9 mouse cellular contexts compared by ENCODE assay signal in the genomic region with DNA sequence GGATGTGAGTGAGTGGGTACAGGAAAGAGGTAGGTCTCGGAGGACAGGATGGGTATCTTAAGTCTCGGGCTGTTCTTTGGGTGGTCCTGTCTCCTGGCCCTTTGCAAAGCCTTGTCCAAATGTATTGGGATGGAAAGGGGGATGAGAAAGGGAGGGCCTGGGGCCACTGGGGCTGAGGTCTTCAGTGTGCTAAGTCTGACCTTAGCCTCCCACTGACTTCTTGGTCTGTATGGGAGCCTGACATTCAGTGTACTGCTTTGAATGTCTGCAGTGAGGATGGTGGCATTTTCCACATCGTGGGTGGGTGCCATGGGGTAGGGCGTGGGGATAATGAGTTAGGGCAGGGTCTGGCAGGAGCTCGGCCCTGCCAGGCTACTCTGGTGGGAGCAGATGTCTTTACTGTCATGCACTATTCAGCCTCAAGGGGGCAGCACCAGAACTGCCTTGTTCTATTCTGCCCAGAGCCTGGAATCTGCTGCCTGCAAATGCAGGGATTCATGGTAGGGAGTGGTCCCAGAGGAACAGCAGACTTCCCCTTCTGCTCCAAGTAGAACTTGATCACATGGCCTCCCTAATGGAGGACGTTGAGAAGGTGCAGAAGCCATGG. TPM values are rescaled to one million over a fixed set of nuclear protein-coding genes. Genes with fewer than 3 reads are reported as not detected.
DNase-seq lines count a peak whose midpoint lies in the region; ATAC-seq and TF ChIP-seq lines count a peak whose summit lies in the region.
"Had no signal": no experiment of that assay in that cellular context is flagged by ENCODE, and none has a peak within 500 bp of the region (broad histone marks: within the 10 kb centered on the region; RNA-seq: fewer than 3 reads in every experiment).

No protein-coding gene starts in this region.

- dilution Hi-C loops in CH12.LX (cut with MboI; ENCODE audit: extremely low pct_ligation_motif_present, extremely low pct_unique_long_range_greater_than_20kb, low sequenced_read_pairs): no loop called here

- H3K27me3 ChIP-seq in CH12.LX (replicated peaks): no peaks in the 10 kb centered on the region
- no peaks in the 10 kb centered on the region for H3K27me3 ChIP-seq in embryonic facial prominence, embryonic 10.5 days (replicated peaks; ENCODE audit: low read depth, poor library complexity, severe bottlenecking)
- no peaks in the 10 kb centered on the region for H3K27me3 ChIP-seq in lung, postnatal 0 days (replicated peaks; ENCODE audit: insufficient read depth, low read length)

- ATAC-seq in hematopoietic stem cell, adult 5-6 weeks (replicated peaks in 1 of 2; ENCODE audit: insufficient read depth in 1 of 2, low FRiP score in 2 of 2, low TSS enrichment in 1 of 2, low read depth in 1 of 2, poor library complexity in 2 of 2, severe bottlenecking in 2 of 2): peak; percentile 56 to 69; a peak in 3 of 4 replicates
- peak; percentile 26; the same call in 1 of the 2 replicates for ATAC-seq in lung, postnatal 0 days

- in situ Hi-C loops in CH12.LX (cut with MboI; ENCODE audit: low pct_ligation_motif_present, low pct_unique_long_range_greater_than_20kb, low sequenced_read_pairs): loop anchor here (25.0 kb wide), 1 partner anchor 583 kb away; no protein-coding TSS in a partner anchor

- H3K4me2 ChIP-seq in CH12.LX (ENCODE audit: insufficient read depth, low read depth, poor library complexity, severe bottlenecking): no peak overlapping the region
- H3K4me2 ChIP-seq in lung, postnatal 0 days (replicated peaks; ENCODE audit: low read depth, low read length): no peak overlapping the region

- no peak overlapping the region for H3K27ac ChIP-seq in CH12.LX (ENCODE audit: insufficient read depth, low read depth)
- H3K27ac ChIP-seq in embryonic facial prominence, embryonic 10.5 days (replicated peaks): no peak overlapping the region
- no peak overlapping the region for H3K27ac ChIP-seq in lung, postnatal 0 days (ENCODE audit: low read length)

- no peak overlapping the region for H3K4me3 ChIP-seq in CH12.LX (replicated peaks in 1 of 3; ENCODE audit: low read depth in 2 of 3, low read length in 2 of 3, poor library complexity in 1 of 3)
- no peak overlapping the region for H3K4me3 ChIP-seq in embryonic facial prominence, embryonic 10.5 days
- H3K4me3 ChIP-seq in lung, postnatal 0 days (ENCODE audit: low read depth, low read length): no peak overlapping the region

- no peaks in the 10 kb centered on the region for H3K9me3 ChIP-seq in CH12.LX (replicated peaks; ENCODE audit: low read length)
- H3K9me3 ChIP-seq in embryonic facial prominence, embryonic 10.5 days: no peaks in the 10 kb centered on the region
- H3K9me3 ChIP-seq in lung, postnatal 0 days (ENCODE audit: low read length): no peaks in the 10 kb centered on the region

- no peaks in the 10 kb centered on the region for H3K79me2 ChIP-seq in CH12.LX (replicated peaks; ENCODE audit: control insufficient read depth, extremely low read depth, insufficient read depth, poor library complexity, severe bottlenecking)

- no peak overlapping the region for H3K9ac ChIP-seq in CH12.LX (ENCODE audit: insufficient read depth, low read depth)
- H3K9ac ChIP-seq in lung, postnatal 0 days (replicated peaks; ENCODE audit: low read depth): no peak overlapping the region

- TF ChIP-seq EP300 in CH12.LX (IDR thresholded peaks at IDR 0.05; ENCODE audit: low read length): no peak
- no peak for TF ChIP-seq EP300 in lung, postnatal 0 days (IDR thresholded peaks at IDR 0.05)

- H3K36me3 ChIP-seq in CH12.LX (replicated peaks in 1 of 2; ENCODE audit: control insufficient read depth in 1 of 2, insufficient read depth in 1 of 2, low read length in 1 of 2): peaks cover 67 to 96% of the 10 kb centered on the region in 2 experiments
- H3K36me3 ChIP-seq in embryonic facial prominence, embryonic 10.5 days (replicated peaks): no peaks in the 10 kb centered on the region
- no peaks in the 10 kb centered on the region for H3K36me3 ChIP-seq in lung, postnatal 0 days (ENCODE audit: insufficient read depth, low read length)

- peak; percentile 46 for TF ChIP-seq RAD21 in CH12.LX (IDR thresholded peaks at IDR 0.05; ENCODE audit: low read depth, low read length)

- 35% methylated on average over 6 of the region's 6 CpGs for WGBS in embryonic facial prominence, embryonic 10.5 days
- WGBS in lung, postnatal 0 days: 39% methylated on average over 6 of the region's 6 CpGs

- peak; percentile 64 for DNase-seq in CH12.LX (ENCODE audit: extremely low read depth)
- DNase-seq in adrenal gland, postnatal 25 days: peak; percentile 63
- DNase-seq in embryonic facial prominence, embryonic 10.5 days (ENCODE audit: low spot score): peak; percentile 77
- peak; percentile 50 for DNase-seq in layer of hippocampus, adult 9-10 months (ENCODE audit: low spot score)
- peak; percentile 46 for DNase-seq in lung, postnatal 0 days (ENCODE audit: low spot score)
- peak; percentile 44 for DNase-seq in retina, postnatal 7 days (ENCODE audit: low read depth, low spot score)
- DNase-seq in urinary bladder, postnatal 25 days (ENCODE audit: low spot score): peak; percentile 52

- no peak for TF ChIP-seq POLR2A in CH12.LX (IDR thresholded peaks at IDR 0.05; ENCODE audit: low read depth, low read length)

- TF ChIP-seq CTCF in CH12.LX (conservative IDR thresholded peaks at IDR 0.05 in 1 of 2, IDR thresholded peaks at IDR 0.05 in 1 of 2; ENCODE audit: low read depth in 2 of 2, low read length in 2 of 2): peak; percentile 77 to 95
- peak; percentile 74 for TF ChIP-seq CTCF in lung, postnatal 0 days (IDR thresholded peaks at IDR 0.05)

- no peaks in the 10 kb centered on the region for H3K4me1 ChIP-seq in CH12.LX (ENCODE audit: control insufficient read depth in 1 of 2, insufficient read depth in 2 of 2)
- no peaks in the 10 kb centered on the region for H3K4me1 ChIP-seq in embryonic facial prominence, embryonic 10.5 days
- no peaks in the 10 kb centered on the region for H3K4me1 ChIP-seq in lung, postnatal 0 days (ENCODE audit: insufficient read depth, low read depth, low read length)

TF ChIP-seq in CH12.LX, 34 proteins besides CTCF, POLR2A, EP300 and RAD21:
- TF ChIP-seq MAX (IDR thresholded peaks at IDR 0.05; ENCODE audit: low read length): no peak
- TF ChIP-seq SMC3 (IDR thresholded peaks at IDR 0.05; ENCODE audit: low read depth, low read length): peak; percentile 45
- TF ChIP-seq MEF2A (IDR thresholded peaks at IDR 0.05; ENCODE audit: borderline replicate concordance, low read depth, low read length): no peak

RNA-seq across cellular contexts. Expression of a gene that starts 21.0 kb away (rescaled TPM):
- total RNA-seq in CH12.LX (2012; rRNA removed) (not detected in 2 replicates), CH12.LX (2014; rRNA removed) (not detected in 2 replicates)
- polyA plus RNA-seq in CH12.LX (2012; ENCODE audit: insufficient read length, low read depth): not detected in 2 replicates
- total RNA-seq in adrenal gland, postnatal 25 days (2021): not detected in 2 replicates
- polyA plus RNA-seq in embryonic facial prominence, embryonic 10.5 days (2016; fragmentation: Nextera tagmentation; extraction: Ambion mirVana): 0.14 TPM in 1 of 2 replicates, not detected in the other
- not detected in 2 replicates for total RNA-seq in hematopoietic stem cell, adult 5-6 weeks (2017)
- not detected in 2 replicates for polyA plus RNA-seq in lung, postnatal 0 days (2015; fragmentation: Nextera tagmentation; extraction: Ambion mirVana)
- total RNA-seq: gastrocnemius, postnatal 36 days had no signal
